Mouse (Mus musculus): ENCODE data around the gene Large2. TPM values are rescaled to one million over a fixed set of nuclear protein-coding genes. Genes with fewer than 3 reads are reported as not detected.
"Not testable (repeated sequence)": the region's sequence is repeated elsewhere in the genome, so short reads cannot be mapped to it uniquely, and the experiment has no call there.

The Large2 gene
- not detected in 2 replicates for total RNA-seq (2014; fragmentation: Nextera tagmentation)
- not detected in 2 replicates for total RNA-seq (2017)

- ATAC-seq (replicated peaks; ENCODE audit: low FRiP score, low TSS enrichment, poor library complexity, severe bottlenecking) = peak; percentile 67
Measured at GRCm38 (mm10) chr2:92374514-92374913, at the start of gene Large2, which contains the start of gene Pex16. Large2 (minus strand) TSS chr2:92374869. Pex16 (plus strand) TSS chr2:92374676.

GRCm38 (mm10) chr2:92423702-92424461, 49.2 kb upstream of the Large2 start:
- ATAC-seq (replicated peaks; ENCODE audit: low FRiP score, low TSS enrichment, poor library complexity, severe bottlenecking) = peak; percentile 98

- ATAC-seq (replicated peaks; ENCODE audit: low FRiP score, low TSS enrichment, poor library complexity, severe bottlenecking) = no peak
Measured at GRCm38 (mm10) chr2:92423156-92423555, 48.5 kb upstream of the Large2 start.

GRCm38 (mm10) chr2:92422388-92423135, 47.9 kb upstream of the Large2 start:
- ATAC-seq (replicated peaks; ENCODE audit: low FRiP score, low TSS enrichment, poor library complexity, severe bottlenecking) = no peak

- no peak for ATAC-seq (replicated peaks; ENCODE audit: low FRiP score, low TSS enrichment, poor library complexity, severe bottlenecking)
Measured at GRCm38 (mm10) chr2:92421723-92422387, 47.2 kb upstream of the Large2 start.

- no peak for ATAC-seq (replicated peaks; ENCODE audit: low FRiP score, low TSS enrichment, poor library complexity, severe bottlenecking)
Measured at GRCm38 (mm10) chr2:92411705-92412104, 37.0 kb upstream of the Large2 start.

- no peak for ATAC-seq (replicated peaks; ENCODE audit: low FRiP score, low TSS enrichment, poor library complexity, severe bottlenecking)
Measured at GRCm38 (mm10) chr2:92408309-92409045, 33.8 kb upstream of the Large2 start.

GRCm38 (mm10) chr2:92405687-92406086, 31.0 kb upstream of the Large2 start:
- ATAC-seq (replicated peaks; ENCODE audit: low FRiP score, low TSS enrichment, poor library complexity, severe bottlenecking) = no peak

GRCm38 (mm10) chr2:92404737-92405136, 30.1 kb upstream of the Large2 start:
- no peak for ATAC-seq (replicated peaks; ENCODE audit: low FRiP score, low TSS enrichment, poor library complexity, severe bottlenecking)

- no peak for ATAC-seq (replicated peaks; ENCODE audit: low FRiP score, low TSS enrichment, poor library complexity, severe bottlenecking)
Measured at GRCm38 (mm10) chr2:92403776-92404319, 29.2 kb upstream of the Large2 start.

- no peak for ATAC-seq (replicated peaks; ENCODE audit: low FRiP score, low TSS enrichment, poor library complexity, severe bottlenecking)
Measured at GRCm38 (mm10) chr2:92402591-92403326, 28.1 kb upstream of the Large2 start.

- no peak for ATAC-seq (replicated peaks; ENCODE audit: low FRiP score, low TSS enrichment, poor library complexity, severe bottlenecking)
Measured at GRCm38 (mm10) chr2:92401091-92401561, 26.5 kb upstream of the Large2 start, which contains the start of gene Mapk8ip1. Mapk8ip1 (minus strand) TSS chr2:92401263.

- ATAC-seq (replicated peaks; ENCODE audit: low FRiP score, low TSS enrichment, poor library complexity, severe bottlenecking) = no peak
Measured at GRCm38 (mm10) chr2:92400682-92401081, 26.0 kb upstream of the Large2 start.

- not testable (repeated sequence) for ATAC-seq (replicated peaks; ENCODE audit: low FRiP score, low TSS enrichment, poor library complexity, severe bottlenecking)
Measured at GRCm38 (mm10) chr2:92399877-92400276, 25.2 kb upstream of the Large2 start.

- ATAC-seq (replicated peaks; ENCODE audit: low FRiP score, low TSS enrichment, poor library complexity, severe bottlenecking) = no peak
Measured at GRCm38 (mm10) chr2:92397436-92397835, 22.8 kb upstream of the Large2 start.

- no peak for ATAC-seq (replicated peaks; ENCODE audit: low FRiP score, low TSS enrichment, poor library complexity, severe bottlenecking)
Measured at GRCm38 (mm10) chr2:92395535-92395934, 20.9 kb upstream of the Large2 start.

GRCm38 (mm10) chr2:92392318-92393264, 17.9 kb upstream of the Large2 start:
- no peak for ATAC-seq (replicated peaks; ENCODE audit: low FRiP score, low TSS enrichment, poor library complexity, severe bottlenecking)

Data from megakaryocyte-erythroid progenitor cell, adult 5-6 weeks (primary cell).